Mouse (Mus musculus): ENCODE data around the gene Olfr9.

DNA sequence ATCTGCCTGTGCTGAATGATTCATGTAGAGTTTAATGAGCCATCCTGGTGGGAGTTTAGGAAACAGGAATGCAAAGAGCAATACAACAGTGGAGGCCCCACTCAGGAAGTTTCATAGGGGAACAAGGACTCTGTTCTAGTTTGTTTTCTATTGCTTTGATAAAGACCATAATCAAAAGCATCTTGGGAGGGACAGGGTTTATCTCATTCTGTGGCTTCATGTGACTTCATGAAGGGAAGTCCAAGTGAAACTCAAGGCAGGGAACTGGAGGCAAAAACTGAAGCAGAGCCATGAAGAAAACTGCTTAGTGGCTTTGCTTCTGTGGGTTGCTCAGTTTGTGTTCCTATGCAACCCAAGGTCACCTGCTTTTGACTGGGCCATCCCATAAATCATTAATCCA lies 25.2 kb downstream of the Olfr9 start:
- no peak for TF ChIP-seq CTCF (IDR thresholded peaks at IDR 0.05; ENCODE audit: low read depth, low read length)
- TF ChIP-seq POLR2A (IDR thresholded peaks at IDR 0.05; ENCODE audit: insufficient read depth, low read length) = no peak

Data from ES-Bruce4 (cell line).